25 mouse cellular contexts compared by ENCODE assay signal in the genomic region with DNA sequence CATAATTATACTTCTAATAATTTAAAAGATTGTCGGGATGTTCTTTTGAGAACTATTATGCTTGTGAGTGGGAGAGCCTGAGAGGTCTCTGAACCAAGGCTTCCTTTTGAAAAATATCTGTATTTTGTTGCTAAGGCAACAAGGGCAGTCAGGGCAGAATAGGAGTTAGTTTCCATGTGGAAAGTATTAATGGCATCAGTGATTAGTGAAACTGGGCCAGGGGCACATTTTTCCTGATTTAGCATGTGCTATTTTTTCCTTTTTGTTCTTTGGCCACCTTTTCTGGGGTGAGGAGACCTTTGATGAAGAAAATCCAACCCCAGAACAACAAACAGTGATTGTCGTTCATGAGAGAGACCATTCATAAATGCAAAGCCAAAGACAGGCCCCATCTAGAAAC. TPM values are rescaled to one million over a fixed set of nuclear protein-coding genes. Genes with fewer than 3 reads are reported as not detected.
DNase-seq lines count a peak whose midpoint lies in the region; ATAC-seq lines count a peak whose summit lies in the region.
"Had no signal": no experiment of that assay in that cellular context is flagged by ENCODE, and none has a peak within 500 bp of the region (broad histone marks: within the 10 kb centered on the region; RNA-seq: fewer than 3 reads in every experiment).

No protein-coding gene starts in this region.

- H3K36me3 ChIP-seq in embryonic facial prominence, embryonic 11.5 days (replicated peaks; ENCODE audit: control insufficient read depth, insufficient read depth, low read depth, low read length): no peaks in the 10 kb centered on the region
- H3K36me3 ChIP-seq: embryonic facial prominence, embryonic 13.5 days; embryonic facial prominence, embryonic 15.5 days; forebrain, embryonic 15.5 days; G1E had no signal

- H3K4me3 ChIP-seq in embryonic facial prominence, embryonic 11.5 days (ENCODE audit: low read depth, low read length): no peak overlapping the region
- H3K4me3 ChIP-seq: embryonic facial prominence, embryonic 13.5 days; embryonic facial prominence, embryonic 15.5 days; erythroblast, embryonic 14.5 days; forebrain, embryonic 13.5 days; forebrain, embryonic 15.5 days had no signal

- no peak for ATAC-seq in embryonic facial prominence, embryonic 11.5 days (replicated peaks; ENCODE audit: insufficient number of reproducible peaks, low FRiP score, low TSS enrichment, low read depth)
- ATAC-seq: activated CD4-positive, CD25-positive, alpha-beta regulatory T cell, adult 4 months; CD4-positive, CD25-positive, alpha-beta regulatory T cell, adult 4 months; forebrain, embryonic 13.5 days; forebrain, embryonic 15.5 days; forebrain, postnatal 0 days; Patski had no signal

- no peaks in the 10 kb centered on the region for H3K4me1 ChIP-seq in embryonic facial prominence, embryonic 11.5 days (ENCODE audit: control insufficient read depth, insufficient read depth, low read length)
- H3K4me1 ChIP-seq: embryonic facial prominence, embryonic 13.5 days; embryonic facial prominence, embryonic 15.5 days; forebrain, embryonic 13.5 days had no signal

- no peak overlapping the region for H3K4me2 ChIP-seq in embryonic facial prominence, embryonic 11.5 days (ENCODE audit: low read depth, low read length)
- H3K4me2 ChIP-seq: embryonic facial prominence, embryonic 13.5 days; embryonic facial prominence, embryonic 15.5 days; forebrain, embryonic 13.5 days; forebrain, embryonic 15.5 days had no signal

- H3K9me3 ChIP-seq in embryonic facial prominence, embryonic 11.5 days (replicated peaks; ENCODE audit: control insufficient read depth, low read length): no peaks in the 10 kb centered on the region
- H3K9me3 ChIP-seq: embryonic facial prominence, embryonic 13.5 days; embryonic facial prominence, embryonic 15.5 days; forebrain, embryonic 13.5 days; forebrain, embryonic 15.5 days; G1E had no signal

- WGBS in embryonic facial prominence, embryonic 11.5 days: 39% methylated on average over 2 of the region's 2 CpGs

- H3K27me3 ChIP-seq in embryonic facial prominence, embryonic 11.5 days (ENCODE audit: control insufficient read depth, insufficient read depth, low read length): no peaks in the 10 kb centered on the region
- H3K27me3 ChIP-seq: CH12.LX; embryonic facial prominence, embryonic 13.5 days; embryonic facial prominence, embryonic 15.5 days; forebrain, embryonic 13.5 days; forebrain, embryonic 15.5 days; Patski had no signal

- peak; percentile 52 for DNase-seq in embryonic facial prominence, embryonic 11.5 days (ENCODE audit: low spot score)
- DNase-seq in forelimb bud, embryonic 11.5 days (ENCODE audit: low read depth, low spot score): peak; percentile 56
- DNase-seq in B cell, adult 2 months: no peak
- DNase-seq in frontal cortex, postnatal 10 days (ENCODE audit: low spot score in 2 of 2): no peak
- no peak for DNase-seq in layer of hippocampus, postnatal 14 days (ENCODE audit: low spot score in 2 of 2)
- DNase-seq: adrenal gland, adult 8-10 months; adrenal gland, postnatal 14 days; adrenal gland, postnatal 36 days; cerebellum, adult 11-12 months; cerebellum, adult 2 months; cerebellum, adult 9-10 months; cerebellum, postnatal 14 days; cerebellum, postnatal 36 days; embryo, embryonic 11 days; forebrain, postnatal 0 days had no signal

- no peak overlapping the region for H3K27ac ChIP-seq in embryonic facial prominence, embryonic 11.5 days (replicated peaks; ENCODE audit: low read depth, low read length)
- H3K27ac ChIP-seq: embryonic facial prominence, embryonic 13.5 days; embryonic facial prominence, embryonic 15.5 days; forebrain, embryonic 13.5 days; forebrain, embryonic 15.5 days had no signal

- H3K9ac ChIP-seq in embryonic facial prominence, embryonic 11.5 days (replicated peaks; ENCODE audit: low read length): no peak overlapping the region
- H3K9ac ChIP-seq: embryonic facial prominence, embryonic 13.5 days; embryonic facial prominence, embryonic 15.5 days; forebrain, embryonic 13.5 days; forebrain, embryonic 15.5 days; forebrain, postnatal 0 days had no signal

RNA-seq across cellular contexts. Expression of a gene that starts 43.5 kb away (rescaled TPM):
- polyA plus RNA-seq in embryonic facial prominence, embryonic 11.5 days (2014; fragmentation: Nextera tagmentation; extraction: Ambion mirVana): 0.17 and 0.34 TPM in 2 replicates
- under 1 TPM; 0.55 to 0.90 TPM for total RNA-seq in layer of hippocampus, postnatal 14 days (2021)
- total RNA-seq: CH12.LX had no signal
- polyA plus RNA-seq: activated CD4-positive, CD25-positive, alpha-beta regulatory T cell, adult 4 months; CD4-positive, CD25-positive, alpha-beta regulatory T cell, adult 4 months; erythroblast, embryonic 14.5 days; G1E; Patski had no signal

Comparison
In these comparisons a context has a peak if more than half of its experiments do, and no peak if none do; other contexts are left out.
1. DNase-seq: peak in embryonic facial prominence, embryonic 11.5 days (single experiment) and forelimb bud, embryonic 11.5 days (single experiment); none in B cell, adult 2 months (0 of 2), frontal cortex, postnatal 10 days (0 of 2) and layer of hippocampus, postnatal 14 days (0 of 2).